Mouse (Mus musculus) ZHBTc4 (cell line): ENCODE measurements at regions not wholly inside any gene's neighbourhood (a gene's known extent, or its start where the extent isn't known, plus 50 kb on each side); places are given as distances from the start of the nearest gene placed in this dataset.

Experiments
- DNase-seq: peaks from one replicate; pipeline ENCODE4 v3.0.0-alpha.2; 2011; ENCODE audit warnings: low read depth, low spot score

DNA sequence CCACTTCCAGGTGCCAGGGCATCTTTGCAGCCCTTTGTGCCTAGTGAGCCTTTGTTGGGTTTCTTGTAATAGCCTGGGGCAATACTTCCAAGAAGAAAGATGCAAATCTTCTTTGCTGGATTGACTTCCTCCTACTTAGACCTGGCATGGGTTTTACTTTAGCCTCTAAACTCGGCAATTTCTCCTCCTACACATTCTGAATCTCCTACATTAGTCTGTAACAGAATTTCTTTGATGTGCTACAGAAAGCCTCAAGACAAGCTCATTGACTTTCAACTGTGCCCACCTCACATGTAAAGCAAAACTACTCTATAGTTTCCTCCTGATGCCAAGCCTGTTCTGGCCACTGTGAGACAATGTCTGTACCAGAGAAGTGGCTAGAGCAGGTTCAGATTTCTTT lies 92.9 kb downstream of the 9230113P08Rik start:
- DNase-seq: no peak

DNA sequence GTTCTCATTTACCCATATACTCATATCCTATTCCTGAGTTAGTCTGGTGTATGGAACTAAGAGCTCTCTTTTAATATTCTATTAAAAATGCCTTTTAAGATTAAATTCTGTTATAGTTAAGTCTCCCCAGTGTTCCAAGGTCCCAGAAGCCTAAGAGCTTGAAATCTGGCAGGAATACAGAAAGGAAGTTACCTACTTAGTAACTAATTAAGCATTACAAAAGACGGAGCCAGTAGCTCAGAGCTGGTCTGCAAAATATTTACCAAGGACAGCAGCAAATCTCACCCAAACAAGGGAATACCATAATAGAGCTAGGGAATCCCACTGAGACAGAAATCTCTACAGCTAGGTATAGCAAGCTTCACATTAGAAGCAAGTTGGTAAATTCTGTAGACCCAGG lies 98.6 kb downstream of the 9230113P08Rik start:
- peak; percentile 1 for DNase-seq
